Mouse (Mus musculus): ENCODE data around the gene Mroh7. TPM values are rescaled to one million over a fixed set of nuclear protein-coding genes. Genes with fewer than 3 reads are reported as not detected.

Mroh7 gene
- polyA plus RNA-seq, 1 experiment, result 3.2 TPM

DNA sequence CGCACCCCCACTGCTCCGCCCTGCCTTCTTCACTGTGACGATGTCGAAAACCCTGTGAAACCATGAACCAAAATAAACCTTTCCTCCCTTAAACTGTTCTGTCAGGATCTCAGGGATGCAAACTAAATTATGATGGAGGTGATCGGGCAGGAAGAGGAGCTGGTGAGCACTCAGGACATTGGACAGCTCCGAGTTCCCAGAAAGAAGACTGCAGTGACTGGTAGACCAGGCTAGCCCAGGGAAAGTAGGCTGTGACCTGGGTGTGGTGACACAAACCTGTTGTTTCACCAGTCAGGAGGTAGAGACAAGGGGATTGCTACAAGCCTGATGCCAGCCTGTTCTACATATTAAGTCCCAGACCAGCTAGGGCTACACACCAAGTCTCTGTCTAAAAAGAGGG, 17.1 kb downstream of the Mroh7 start:
- no peaks in the 10 kb centered on the region for H3K27me3 ChIP-seq (ENCODE audit: control insufficient read depth, insufficient read depth, low read length)
- H3K27ac ChIP-seq (ENCODE audit: insufficient read depth, low read length), result no peak overlapping the region
- DNase-seq, result no peak
- peaks cover 3% of the 10 kb centered on the region for H3K4me1 ChIP-seq (ENCODE audit: control insufficient read depth, insufficient read depth, low read length)
- H3K4me3 ChIP-seq (replicated peaks; ENCODE audit: insufficient read depth, low read depth, low read length), result no peak overlapping the region
- WGBS, result 94% methylated on average over 6 of the region's 6 CpGs
- TF ChIP-seq CTCF (IDR thresholded peaks at IDR 0.05; ENCODE audit: borderline replicate concordance, insufficient read depth, low read depth, low read length) (no peak), POLR2A (IDR thresholded peaks at IDR 0.05; ENCODE audit: borderline replicate concordance, insufficient read depth, low read length) (no peak)

DNA sequence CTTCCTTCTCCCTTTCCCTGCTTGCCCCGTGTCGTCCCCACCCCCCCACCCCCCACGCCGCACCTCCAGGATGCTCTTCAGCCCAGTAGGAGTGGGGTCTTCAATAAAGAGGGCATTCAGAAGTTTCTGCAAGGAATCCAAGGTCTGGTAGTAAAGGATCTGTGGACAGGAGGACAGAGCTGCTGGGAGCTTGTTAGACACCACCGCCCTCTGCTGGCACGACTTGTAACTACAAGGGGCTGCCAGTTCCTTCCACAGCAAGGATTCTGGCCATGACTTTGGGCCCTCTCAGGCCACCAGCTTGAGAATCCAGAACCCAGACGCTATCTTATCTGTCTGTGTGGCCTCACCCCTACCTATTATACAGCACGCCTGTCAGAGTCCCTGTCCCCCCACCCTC, 22.3 kb downstream of the Mroh7 start:
- TF ChIP-seq POLR2A (IDR thresholded peaks at IDR 0.05; ENCODE audit: borderline replicate concordance, insufficient read depth, low read length) (no peak), CTCF (IDR thresholded peaks at IDR 0.05; ENCODE audit: borderline replicate concordance, insufficient read depth, low read depth, low read length) (peak; percentile 97)
- WGBS, result 1% methylated on average over 8 of the region's 8 CpGs
- Histone ChIP-seq H3K4me3 (replicated peaks; ENCODE audit: insufficient read depth, low read depth, low read length) (no peak overlapping the region), H3K27ac (ENCODE audit: insufficient read depth, low read length) (no peak overlapping the region), H3K27me3 (ENCODE audit: control insufficient read depth, insufficient read depth, low read length) (no peaks in the 10 kb centered on the region), H3K4me1 (ENCODE audit: control insufficient read depth, insufficient read depth, low read length) (peaks cover 13% of the 10 kb centered on the region)
- DNase-seq, result peak; percentile 64 to 83

DNA sequence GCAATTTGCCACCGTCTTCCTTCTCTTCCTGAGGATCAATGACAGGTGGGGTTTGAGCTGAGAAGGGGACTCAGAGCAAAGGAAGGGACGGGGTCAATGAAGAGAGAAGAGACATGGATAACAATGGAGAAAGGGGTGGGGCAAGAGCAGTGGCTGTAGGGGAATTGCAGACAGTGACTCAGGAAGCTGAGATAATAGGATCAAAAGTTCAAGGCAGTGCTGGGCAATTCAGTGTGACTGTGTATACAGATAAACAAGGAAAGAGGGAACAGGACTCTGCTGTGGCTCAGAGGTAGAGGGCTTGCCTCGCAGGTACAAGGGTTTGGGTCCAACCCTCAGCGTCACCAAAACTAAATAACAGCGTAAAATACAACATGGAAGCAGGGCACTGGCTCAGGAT, 22.8 kb downstream of the Mroh7 start:
- DNase-seq, result no peak
- WGBS, result 42% methylated on average over 5 of the region's 5 CpGs
- Histone ChIP-seq H3K27me3 (ENCODE audit: control insufficient read depth, insufficient read depth, low read length) (no peaks in the 10 kb centered on the region), H3K4me3 (replicated peaks; ENCODE audit: insufficient read depth, low read depth, low read length) (no peak overlapping the region), H3K4me1 (ENCODE audit: control insufficient read depth, insufficient read depth, low read length) (peaks cover 13% of the 10 kb centered on the region), H3K27ac (ENCODE audit: insufficient read depth, low read length) (no peak overlapping the region)
- TF ChIP-seq POLR2A (IDR thresholded peaks at IDR 0.05; ENCODE audit: borderline replicate concordance, insufficient read depth, low read length), result no peak
- no peak for TF ChIP-seq CTCF (IDR thresholded peaks at IDR 0.05; ENCODE audit: borderline replicate concordance, insufficient read depth, low read depth, low read length)

DNA sequence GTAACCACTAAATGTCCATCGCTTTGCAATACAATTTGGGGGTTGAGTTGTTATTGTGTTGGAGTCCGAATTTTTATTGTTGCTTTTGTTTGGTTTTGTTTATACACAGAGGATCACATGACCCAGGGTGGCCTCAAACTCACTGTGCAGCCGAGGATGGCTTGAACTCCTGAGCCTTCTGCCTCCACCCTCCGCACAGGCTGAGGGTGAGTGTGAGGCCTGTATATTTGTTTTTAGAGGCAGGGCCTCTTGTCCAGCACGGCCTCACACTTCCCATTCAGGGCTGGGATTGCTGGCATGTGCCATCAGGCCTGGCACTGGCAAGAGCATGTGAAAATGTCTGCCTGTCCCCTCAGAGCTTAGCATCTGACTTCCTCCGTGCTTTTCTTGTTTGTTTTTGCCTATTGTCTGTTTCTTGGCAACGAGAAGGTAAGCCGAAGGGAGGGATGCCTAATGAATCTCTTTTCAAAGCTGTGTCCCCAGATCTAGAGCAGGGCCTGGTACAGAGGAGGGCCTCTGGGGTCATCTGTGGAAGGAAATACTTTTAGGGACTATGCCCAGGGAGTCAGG, 25.5 kb downstream of the Mroh7 start:
- no peaks in the 10 kb centered on the region for H3K27me3 ChIP-seq (ENCODE audit: control insufficient read depth, insufficient read depth, low read length)
- TF ChIP-seq POLR2A (IDR thresholded peaks at IDR 0.05; ENCODE audit: borderline replicate concordance, insufficient read depth, low read length), result no peak
- H3K27ac ChIP-seq (ENCODE audit: insufficient read depth, low read length), result no peak overlapping the region
- H3K4me3 ChIP-seq (replicated peaks; ENCODE audit: insufficient read depth, low read depth, low read length), result no peak overlapping the region
- H3K4me1 ChIP-seq (ENCODE audit: control insufficient read depth, insufficient read depth, low read length), result peaks cover 10% of the 10 kb centered on the region
- WGBS, result 52% methylated on average over 8 of the region's 8 CpGs
- DNase-seq, result no peak

DNA sequence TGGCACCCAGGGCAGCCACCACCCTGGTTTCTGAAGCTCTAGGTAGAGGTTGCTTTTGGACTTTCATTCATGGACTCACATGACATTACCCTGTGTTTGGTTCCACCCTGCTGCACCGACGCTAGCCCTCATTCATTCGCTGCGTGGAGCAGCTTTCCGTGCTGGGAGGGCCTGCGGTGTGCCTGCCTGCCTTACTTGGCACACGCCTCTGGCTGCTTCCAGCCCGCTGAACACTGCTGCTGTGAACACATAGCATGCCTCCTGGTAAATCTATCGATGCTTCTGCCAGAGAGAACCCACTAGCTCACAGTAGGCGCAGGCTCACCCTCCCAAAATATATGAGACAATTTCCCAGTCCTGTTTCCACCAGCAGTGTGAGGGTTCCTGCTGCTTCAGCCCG, 26.3 kb downstream of the Mroh7 start:
- WGBS, result 6% methylated on average over 11 of the region's 11 CpGs
- TF ChIP-seq CTCF (IDR thresholded peaks at IDR 0.05; ENCODE audit: borderline replicate concordance, insufficient read depth, low read depth, low read length) (no peak), POLR2A (IDR thresholded peaks at IDR 0.05; ENCODE audit: borderline replicate concordance, insufficient read depth, low read length) (no peak)

DNA sequence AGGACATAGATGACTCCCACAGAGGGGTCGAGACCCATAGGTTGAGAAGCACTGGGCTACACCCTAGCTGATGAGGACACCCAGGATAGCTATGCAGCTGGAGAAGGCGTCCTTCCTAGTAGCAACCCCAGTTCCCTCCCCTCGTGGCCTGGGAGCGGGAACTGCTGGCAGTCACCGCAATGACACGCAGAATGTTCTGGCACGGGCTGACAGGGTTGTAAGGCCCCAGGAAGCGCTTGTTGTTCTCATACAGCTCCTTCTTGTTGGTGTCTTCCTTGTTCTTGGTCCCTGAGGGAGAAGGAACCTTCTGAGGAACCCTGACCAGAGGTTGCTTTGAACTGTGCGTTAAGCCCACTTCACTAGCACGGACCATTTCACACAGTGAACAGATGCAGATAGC, 26.8 kb downstream of the Mroh7 start:
- no peak overlapping the region for H3K4me3 ChIP-seq (replicated peaks; ENCODE audit: insufficient read depth, low read depth, low read length)
- H3K4me1 ChIP-seq (ENCODE audit: control insufficient read depth, insufficient read depth, low read length), result peaks cover 10% of the 10 kb centered on the region
- DNase-seq, result peak in 1 of 2 experiments; percentile 27
- H3K27me3 ChIP-seq (ENCODE audit: control insufficient read depth, insufficient read depth, low read length), result no peaks in the 10 kb centered on the region
- WGBS, result 46% methylated on average over 10 of the region's 10 CpGs
- TF ChIP-seq POLR2A (IDR thresholded peaks at IDR 0.05; ENCODE audit: borderline replicate concordance, insufficient read depth, low read length), result no peak
- TF ChIP-seq CTCF (IDR thresholded peaks at IDR 0.05; ENCODE audit: borderline replicate concordance, insufficient read depth, low read depth, low read length), result no peak
- no peak overlapping the region for H3K27ac ChIP-seq (ENCODE audit: insufficient read depth, low read length)

More for the DNA sequence above, 26.3 kb downstream of the Mroh7 start:
- Histone ChIP-seq H3K4me1 (ENCODE audit: control insufficient read depth, insufficient read depth, low read length) (peaks cover 10% of the 10 kb centered on the region), H3K27ac (ENCODE audit: insufficient read depth, low read length) (no peak overlapping the region), H3K27me3 (ENCODE audit: control insufficient read depth, insufficient read depth, low read length) (no peaks in the 10 kb centered on the region), H3K4me3 (replicated peaks; ENCODE audit: insufficient read depth, low read depth, low read length) (no peak overlapping the region)
- peak; percentile 53 to 58 for DNase-seq

DNA sequence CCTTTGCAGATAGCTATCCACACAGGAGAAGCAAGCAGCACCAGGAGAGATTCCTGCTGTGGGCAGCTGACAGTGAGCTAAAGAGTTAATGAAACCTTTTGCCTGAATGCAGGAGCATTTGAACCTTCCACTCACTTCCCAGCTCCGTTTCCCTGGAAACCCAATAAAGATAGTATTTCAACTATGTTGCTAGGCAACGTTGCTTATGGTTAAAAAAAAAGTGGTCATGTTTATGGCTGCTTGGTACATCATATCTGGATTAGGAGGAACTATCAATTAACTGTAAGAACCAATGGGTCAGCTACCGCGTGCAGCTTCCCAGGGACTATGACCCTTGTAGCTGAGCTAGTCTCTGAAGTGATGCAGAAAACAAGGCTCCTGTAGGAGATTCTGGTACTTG, 29.9 kb downstream of the Mroh7 start:
- no peak overlapping the region for H3K27ac ChIP-seq (ENCODE audit: insufficient read depth, low read length)
- DNase-seq, result no peak
- H3K4me1 ChIP-seq (ENCODE audit: control insufficient read depth, insufficient read depth, low read length), result peaks cover 10% of the 10 kb centered on the region
- WGBS, result 57% methylated on average over 4 of the region's 4 CpGs
- no peaks in the 10 kb centered on the region for H3K27me3 ChIP-seq (ENCODE audit: control insufficient read depth, insufficient read depth, low read length)
- TF ChIP-seq POLR2A (IDR thresholded peaks at IDR 0.05; ENCODE audit: borderline replicate concordance, insufficient read depth, low read length) (no peak), CTCF (IDR thresholded peaks at IDR 0.05; ENCODE audit: borderline replicate concordance, insufficient read depth, low read depth, low read length) (no peak)
- H3K4me3 ChIP-seq (replicated peaks; ENCODE audit: insufficient read depth, low read depth, low read length), result no peak overlapping the region

DNA sequence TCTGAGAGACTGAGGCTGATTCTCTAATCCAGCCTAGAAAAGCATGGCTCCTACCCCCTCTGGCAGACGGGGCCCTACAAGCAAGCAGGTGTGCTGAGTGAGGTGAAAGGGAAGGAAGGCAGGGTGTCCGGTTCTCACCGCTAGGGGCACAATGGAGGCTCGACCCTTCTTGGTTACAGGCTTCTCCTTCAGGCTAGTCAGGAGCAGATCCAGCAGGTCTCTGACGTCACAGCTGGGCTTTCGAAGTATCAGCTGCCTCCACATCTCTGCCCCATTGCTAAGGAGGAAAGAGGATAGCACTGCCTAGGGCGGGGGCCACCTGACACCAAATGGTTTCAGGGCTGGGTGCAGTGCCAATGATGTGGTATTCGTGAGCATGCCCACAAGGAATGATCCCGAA, 30.7 kb downstream of the Mroh7 start:
- 20% methylated on average over 9 of the region's 9 CpGs for WGBS
- no peaks in the 10 kb centered on the region for H3K27me3 ChIP-seq (ENCODE audit: control insufficient read depth, insufficient read depth, low read length)
- H3K4me3 ChIP-seq (replicated peaks; ENCODE audit: insufficient read depth, low read depth, low read length), result no peak overlapping the region
- no peak for DNase-seq
- peaks cover 8% of the 10 kb centered on the region for H3K4me1 ChIP-seq (ENCODE audit: control insufficient read depth, insufficient read depth, low read length)
- TF ChIP-seq CTCF (IDR thresholded peaks at IDR 0.05; ENCODE audit: borderline replicate concordance, insufficient read depth, low read depth, low read length) (peak; percentile 61), POLR2A (IDR thresholded peaks at IDR 0.05; ENCODE audit: borderline replicate concordance, insufficient read depth, low read length) (no peak)
- no peak overlapping the region for H3K27ac ChIP-seq (ENCODE audit: insufficient read depth, low read length)
